In the genomic region with DNA sequence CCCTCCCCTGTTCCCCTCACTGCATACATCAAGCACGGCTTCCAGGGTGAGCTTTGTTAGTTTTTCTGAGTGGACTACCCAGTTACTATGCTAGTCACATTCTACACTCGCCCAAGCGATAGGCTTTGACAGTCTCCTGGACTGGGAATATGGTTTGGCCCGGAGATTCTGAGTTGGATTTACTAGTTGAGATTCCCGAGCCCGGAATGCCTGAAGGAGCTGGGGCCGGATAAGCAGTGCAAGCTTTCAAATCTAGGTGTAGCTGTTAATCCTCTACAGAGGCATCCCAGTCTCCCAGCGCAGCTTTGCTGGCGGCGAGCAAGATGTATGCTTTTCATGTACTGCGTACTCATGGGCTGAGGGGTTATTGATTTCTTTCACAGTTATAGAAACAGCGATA, we compare ENCODE assay signal across 7 mouse cellular contexts. TPM values are rescaled to one million over a fixed set of nuclear protein-coding genes. Genes with fewer than 3 reads are reported as not detected.
DNase-seq lines count a peak whose midpoint lies in the region; ATAC-seq and TF ChIP-seq lines count a peak whose summit lies in the region.

No protein-coding gene starts in this region.

- under 1% methylated on average over 12 of the region's 12 CpGs for WGBS in heart, embryonic 13.5 days
- WGBS in limb, embryonic 15.5 days, result under 1% methylated on average over 12 of the region's 12 CpGs

- peak overlapping the region; percentile 79 for H3K27ac ChIP-seq in heart, embryonic 13.5 days (replicated peaks)
- H3K27ac ChIP-seq in limb, embryonic 15.5 days, result peak overlapping the region; percentile 86

- H3K27me3 ChIP-seq in heart, embryonic 13.5 days (replicated peaks), result 0 out of 2 replicates have a peak, but pooled peaks cover 2% of the 10 kb centered on the region
- no peaks in the 10 kb centered on the region for H3K27me3 ChIP-seq in limb, embryonic 15.5 days
- no peaks in the 10 kb centered on the region for H3K27me3 ChIP-seq in myocyte (ENCODE audit: control insufficient read depth, insufficient read depth, insufficient read length)

- no peaks in the 10 kb centered on the region for H3K36me3 ChIP-seq in heart, embryonic 13.5 days
- H3K36me3 ChIP-seq in limb, embryonic 15.5 days, result no peaks in the 10 kb centered on the region
- no peaks in the 10 kb centered on the region for H3K36me3 ChIP-seq in myocyte (ENCODE audit: control insufficient read depth, insufficient read depth)

- ATAC-seq in heart, embryonic 13.5 days (ENCODE audit: extremely low read depth, insufficient number of reproducible peaks, low FRiP score, low TSS enrichment), result no peak
- no peak for ATAC-seq in limb, embryonic 15.5 days (ENCODE audit: insufficient number of reproducible peaks, low FRiP score, low TSS enrichment, low read depth)

- H3K79me2 ChIP-seq in myocyte (ENCODE audit: control insufficient read depth, insufficient read depth), result no peaks in the 10 kb centered on the region

- peak overlapping the region; percentile 75 for H3K4me2 ChIP-seq in heart, embryonic 13.5 days
- H3K4me2 ChIP-seq in limb, embryonic 15.5 days, result peak overlapping the region; percentile 49
- H3K4me2 ChIP-seq in myocyte (ENCODE audit: low read depth), result peak overlapping the region; percentile 80

- H3K9ac ChIP-seq in heart, embryonic 13.5 days, result peak overlapping the region; percentile 86
- peak overlapping the region; percentile 63 for H3K9ac ChIP-seq in limb, embryonic 15.5 days

- no peaks in the 10 kb centered on the region for H3K9me3 ChIP-seq in heart, embryonic 13.5 days
- no peaks in the 10 kb centered on the region for H3K9me3 ChIP-seq in limb, embryonic 15.5 days

- TF ChIP-seq POLR2A in myocyte (IDR thresholded peaks at IDR 0.05; ENCODE audit: insufficient read length, low read depth), result no peak

- H3K4me3 ChIP-seq in heart, embryonic 13.5 days, result peak overlapping the region; percentile 76
- peak overlapping the region; percentile 58 for H3K4me3 ChIP-seq in limb, embryonic 15.5 days
- peak overlapping the region; percentile 2 for H3K4me3 ChIP-seq in myocyte

- peaks cover 27% of the 10 kb centered on the region for H3K4me1 ChIP-seq in heart, embryonic 13.5 days
- peaks cover 12% of the 10 kb centered on the region for H3K4me1 ChIP-seq in limb, embryonic 15.5 days

- DNase-seq in adrenal gland, postnatal 10 days, result peak; percentile 27
- DNase-seq in cerebellum, postnatal 14 days, result peak; percentile 69 to 76
- peak; percentile 32 for DNase-seq in kidney, postnatal 14 days
- DNase-seq in urinary bladder, postnatal 36 days (ENCODE audit: low spot score in 2 of 2), result peak; percentile 10 to 48

- H3ac ChIP-seq in myocyte (ENCODE audit: control insufficient read depth, insufficient read length), result no peak overlapping the region

TF ChIP-seq in myocyte, 11 proteins besides CTCF, POLR2A, EP300 and RAD21:
- no peak for TF ChIP-seq E2F4 (IDR thresholded peaks at IDR 0.05; ENCODE audit: insufficient read depth)
- TF ChIP-seq MYOD1 (IDR thresholded peaks at IDR 0.05; ENCODE audit: control insufficient read depth in 1 of 3, insufficient read length in 2 of 3, low read depth in 2 of 3), result no peak
- no peak for TF ChIP-seq POLR2AphosphoS2 (IDR thresholded peaks at IDR 0.05; ENCODE audit: insufficient read length, low read depth)
- TF ChIP-seq TCF3 (IDR thresholded peaks at IDR 0.05; ENCODE audit: insufficient read length, low read depth), result no peak
- TF ChIP-seq MYOG (IDR thresholded peaks at IDR 0.05; ENCODE audit: control insufficient read depth in 1 of 3, insufficient read depth in 1 of 3, insufficient read length in 2 of 3, low read depth in 2 of 3), result no peak
- no peak for TF ChIP-seq MAX (IDR thresholded peaks at IDR 0.05; ENCODE audit: low read depth)
- no peak for TF ChIP-seq SRF (IDR thresholded peaks at IDR 0.05; ENCODE audit: control insufficient read depth, insufficient read length, low read depth)
TF ChIP-seq in myocyte: peak in this region for 0.

RNA-seq across cellular contexts. Expression of gene Flrt3, which starts 0.8 kb away (rescaled TPM):
- 1 to 10 TPM; 5.2 to 6.7 TPM for total RNA-seq in adrenal gland, postnatal 10 days (2021)
- polyA plus RNA-seq in heart, embryonic 13.5 days (2015; fragmentation: Nextera tagmentation; extraction: Ambion mirVana), result 22.0 and 22.6 TPM in 2 replicates
- 36.9 and 41.4 TPM in 2 replicates for polyA plus RNA-seq in limb, embryonic 15.5 days (2015; fragmentation: Nextera tagmentation; extraction: Ambion mirVana)
- polyA plus RNA-seq in myocyte (2012; fragmentation: generic; extraction: Trizol), result 0.08 TPM

Comparison
In these comparisons a context has a peak if more than half of its experiments do, and no peak if none do; other contexts are left out.
1. H3K4me3 ChIP-seq: peak in every context shown above with its lines; median percentile 76 in heart, embryonic 13.5 days; 58 in limb, embryonic 15.5 days; 2 in myocyte.
2. RNA of gene Flrt3, which starts 0.8 kb away (polyA plus RNA-seq): 36.9 to 41.4 TPM in limb, embryonic 15.5 days and 22.0 to 22.6 TPM in heart, embryonic 13.5 days; 0.08 TPM in myocyte (single experiment); every median in the first group is over 10 times any median in the second.
3. Peak in every context shown above with its lines, with median percentiles within 50 percentile points of each other: DNase-seq and H3K4me2 ChIP-seq.